Mouse (Mus musculus) stomach, embryonic 14.5 days (tissue): ENCODE measurements around the gene Morn3. TPM values are rescaled to one million over a fixed set of nuclear protein-coding genes. Genes with fewer than 3 reads are reported as not detected.
A peak's percentile ranks its signal among the peaks of the same experiment; 100 is the strongest.

Experiments used
- ATAC-seq: fragments of 200-750 bp; cut with Nextera tagmentation; 2 replicates; pipeline ENCODE4 v1.8.0; 2017; ENCODE audit warnings: low read depth, moderate TSS enrichment; ENCODE audit not compliant: insufficient number of reproducible peaks, insufficient read depth, low FRiP score
- H3K27ac ChIP-seq: fragments of 300-500 bp; sonication (generic); 2 replicates; pipeline ENCODE4 v1.5.1; 2014; ENCODE audit warnings: mild to moderate bottlenecking, low read length, moderate library complexity, mixed read lengths
- H3K27me3 ChIP-seq: fragments of 300-500 bp; sonication (generic); 2 replicates; pipeline ENCODE4 v1.6.1; 2014; ENCODE audit warnings: low read length, control low read depth, mixed read lengths; ENCODE audit not compliant: control insufficient read depth, insufficient read depth
- H3K36me3 ChIP-seq: fragments of 300-500 bp; sonication (generic); 2 replicates; pipeline ENCODE4 v1.6.1; 2014; ENCODE audit warnings: mild to moderate bottlenecking, control low read depth, low read length, moderate library complexity, mixed read lengths; ENCODE audit not compliant: control insufficient read depth, insufficient read depth
- H3K4me1 ChIP-seq: fragments of 300-500 bp; sonication (generic); 2 replicates; pipeline ENCODE4 v1.6.1; 2014; ENCODE audit warnings: low read length, control low read depth, mixed read lengths; ENCODE audit not compliant: control insufficient read depth, insufficient read depth
- H3K4me2 ChIP-seq: fragments of 300-500 bp; sonication (generic); replicated peaks from 2 replicates; pipeline ENCODE4 v1.6.1; 2014; ENCODE audit warnings: low read depth, low read length, control low read depth
- H3K4me3 ChIP-seq: fragments of 300-500 bp; sonication (generic); 2 replicates; pipeline ENCODE4 v1.5.1; 2014; ENCODE audit warnings: low read depth, low read length, control low read depth
- H3K9ac ChIP-seq: fragments of 300-500 bp; sonication (generic); replicated peaks from 2 replicates; pipeline ENCODE4 v1.6.1; 2014; ENCODE audit warnings: low read depth, mild to moderate bottlenecking, control low read depth, low read length, moderate library complexity, mixed read lengths
- H3K9me3 ChIP-seq: fragments of 300-500 bp; sonication (generic); 2 replicates; pipeline ENCODE4 v1.6.1; 2016; ENCODE audit warnings: low read depth, low read length, control low read depth; ENCODE audit not compliant: control insufficient read depth
- WGBS: fragments of 180-500 bp; shearing (Covaris S2); extraction: QIAGEN DNeasy Blood & Tissue Kit; methylation state at CpG from one replicate; pipeline ENCODE4 v1.1.7; 2014; 5-methylcytosine and 5-hydroxymethylcytosine counted together
- polyA plus RNA-seq: library from polyadenylated mRNA; unstranded; fragments of >200 nt; fragmentation: Nextera tagmentation; extraction: Ambion mirVana; gene quantifications from 2 replicates; pipeline ENCODE4 v1.2.1, GENCODE M21; 2014

Gene Morn3
- polyA plus RNA-seq, 1 experiment from 2014 or later = not detected

DNA sequence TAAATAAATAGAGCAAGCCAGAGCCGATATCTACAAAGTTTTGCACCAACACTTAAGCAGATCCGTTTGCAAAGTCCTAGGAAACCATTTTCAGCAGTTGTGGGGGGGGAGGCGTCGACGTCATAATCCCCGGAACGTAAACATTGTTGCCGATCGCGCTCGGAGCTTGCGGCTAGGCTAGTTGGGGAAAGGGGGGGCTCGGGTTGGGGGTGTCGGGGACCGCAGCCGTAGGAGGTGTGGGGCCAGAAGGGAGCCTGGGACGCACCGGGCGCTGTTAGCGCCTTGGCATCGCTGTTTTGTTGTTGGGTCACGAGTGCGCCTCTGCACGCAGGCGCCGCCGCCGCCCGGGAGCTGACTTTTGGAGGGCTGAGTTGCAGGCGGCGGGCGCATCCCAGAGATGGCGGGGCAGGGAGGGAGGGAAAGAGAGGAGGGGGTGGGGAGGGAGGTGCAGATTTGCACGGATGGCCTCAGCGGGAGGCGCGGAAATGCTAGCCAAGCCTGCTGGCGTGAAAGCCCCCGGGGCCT lies 57.8 kb downstream of the Morn3 start:
- under 1% methylated on average over 39 of the region's 39 CpGs for WGBS
- peaks cover 24% of the 10 kb centered on the region; the same call in 1 of the 2 replicates for H3K4me1 ChIP-seq
- peak overlapping the region; percentile 39; the same call in 1 of the 2 replicates for H3K27ac ChIP-seq
- H3K27me3 ChIP-seq = no peaks in the 10 kb centered on the region
- H3K4me3 ChIP-seq = peak overlapping the region; percentile 52
- H3K9me3 ChIP-seq = no peaks in the 10 kb centered on the region
- no peaks in the 10 kb centered on the region for H3K36me3 ChIP-seq
- no peak; the same call in 1 of the 2 replicates for ATAC-seq
- H3K9ac ChIP-seq = peak overlapping the region; percentile 49
- peak overlapping the region; percentile 98 for H3K4me2 ChIP-seq

GRCm38 (mm10) chr5:122988021-122988751 lies 58.6 kb downstream of the Morn3 start:
- H3K36me3 ChIP-seq = no peaks in the 10 kb centered on the region
- peaks cover 24% of the 10 kb centered on the region; the same call in 1 of the 2 replicates for H3K4me1 ChIP-seq
- H3K4me3 ChIP-seq = peak overlapping the region; percentile 52
- H3K27me3 ChIP-seq = no peaks in the 10 kb centered on the region
- no peak for ATAC-seq
- peak overlapping the region; percentile 71; the same call in 1 of the 2 replicates for H3K27ac ChIP-seq
- no peaks in the 10 kb centered on the region for H3K9me3 ChIP-seq
- WGBS = under 1% methylated on average over 41 of the region's 41 CpGs
- H3K4me2 ChIP-seq = peak overlapping the region; percentile 98
- peak overlapping the region; percentile 54 for H3K9ac ChIP-seq

DNA sequence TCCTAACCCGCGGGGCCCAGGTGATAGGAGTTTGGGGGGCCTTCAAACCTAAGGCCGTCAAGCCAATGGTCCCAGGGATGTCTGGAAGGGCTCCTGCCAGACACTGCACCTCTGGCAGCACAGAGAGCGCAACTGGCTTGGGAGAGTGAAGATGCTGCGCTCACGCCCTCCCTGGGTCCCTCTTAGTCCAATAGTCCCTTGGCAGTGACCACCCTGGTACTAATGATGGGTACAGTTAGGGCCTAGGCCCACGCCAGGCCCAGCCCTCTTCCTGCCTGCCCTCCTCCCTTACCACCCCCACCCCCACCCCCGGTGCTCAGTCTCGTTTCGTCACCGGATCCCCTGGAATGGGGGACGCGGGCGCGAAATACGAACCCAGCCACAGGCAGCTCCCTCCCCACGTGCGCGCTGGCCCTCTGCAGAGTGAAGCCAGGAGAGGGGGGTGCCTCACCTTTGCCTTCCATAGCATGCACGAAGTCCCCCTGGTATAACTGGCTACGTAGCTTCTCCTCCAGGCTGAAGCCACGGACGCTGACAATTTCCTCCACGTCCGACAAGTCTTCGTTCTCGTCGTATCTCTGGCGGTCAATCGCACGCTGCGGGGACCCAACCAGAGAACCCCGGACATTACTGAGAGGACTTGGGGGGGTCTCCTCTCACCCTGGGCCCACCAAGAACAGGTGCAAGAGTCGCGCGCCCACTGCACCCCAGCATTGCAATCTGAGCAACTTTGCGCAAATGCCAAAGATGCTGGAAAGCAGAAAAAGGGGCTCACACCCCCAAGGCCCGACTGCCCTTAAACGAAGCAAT lies 59.4 kb downstream of the Morn3 start:
- H3K4me3 ChIP-seq = peak overlapping the region; percentile 52
- H3K27ac ChIP-seq = 0 out of 2 replicates have a peak overlapping the region, but pooled peaks have one; percentile 71
- H3K4me1 ChIP-seq = peaks cover 24% of the 10 kb centered on the region; the same call in 1 of the 2 replicates
- H3K9ac ChIP-seq = peak overlapping the region; percentile 54
- WGBS = 4% methylated on average over 39 of the region's 39 CpGs
- no peaks in the 10 kb centered on the region for H3K36me3 ChIP-seq
- ATAC-seq = no peak; the same call in 1 of the 2 replicates
- no peaks in the 10 kb centered on the region for H3K9me3 ChIP-seq
- H3K4me2 ChIP-seq = peak overlapping the region; percentile 98
- no peaks in the 10 kb centered on the region for H3K27me3 ChIP-seq

DNA sequence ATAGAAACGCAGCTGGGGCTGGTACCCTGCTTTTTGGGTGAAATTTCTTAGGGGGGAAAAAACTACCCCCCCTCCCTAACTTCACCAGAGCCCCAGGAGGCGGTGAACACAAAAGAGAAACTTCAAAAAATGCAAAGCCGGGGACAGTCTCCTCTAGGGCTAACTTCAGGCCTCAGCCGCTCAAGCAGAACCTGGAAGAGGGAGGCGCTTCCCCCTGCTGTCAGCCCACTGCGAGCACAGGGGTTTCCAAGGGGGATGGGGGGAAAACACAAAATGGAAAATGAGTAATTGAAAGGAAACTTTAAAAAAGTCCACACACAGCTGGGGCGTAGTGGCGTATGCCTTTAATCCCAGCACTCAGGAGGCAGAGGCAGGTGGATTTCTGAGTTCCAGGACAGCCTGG lies 60.7 kb downstream of the Morn3 start:
- Histone ChIP-seq H3K4me2 (no peak overlapping the region), H3K4me3 (no peak overlapping the region), H3K9me3 (no peaks in the 10 kb centered on the region), H3K27ac (no peak overlapping the region), H3K4me1 (peaks cover 24% of the 10 kb centered on the region; the same call in 1 of the 2 replicates), H3K9ac (no peak overlapping the region), H3K27me3 (no peaks in the 10 kb centered on the region), H3K36me3 (no peaks in the 10 kb centered on the region)
- ATAC-seq = no peak
- WGBS = 51% methylated on average over 8 of the region's 8 CpGs

Other genes with a start within 250 kb of the Morn3 start
- gene Anapc5, start 225.7 kb downstream of the Morn3 start, polyA plus RNA-seq = 478 and 484 TPM in 2 replicates
- gene Rnf34, start 197.0 kb downstream of the Morn3 start, polyA plus RNA-seq = 35.8 and 44.6 TPM in 2 replicates
- 34.5 and 37.9 TPM in 2 replicates for gene Kdm2b, start 57.2 kb downstream of the Morn3 start, polyA plus RNA-seq
- gene Orai1, start 31.9 kb downstream of the Morn3 start, polyA plus RNA-seq = 17.8 and 20.5 TPM in 2 replicates
- 9.0 and 9.3 TPM in 2 replicates for gene Tmem120b, start 21.4 kb upstream of the Morn3 start, polyA plus RNA-seq
- 2.0 and 2.3 TPM in 2 replicates for gene Rhof, start 85.7 kb upstream of the Morn3 start, polyA plus RNA-seq
- gene Setd1b, start 95.2 kb upstream of the Morn3 start, polyA plus RNA-seq = 12.9 and 14.3 TPM in 2 replicates
- gene Psmd9, start 122.4 kb upstream of the Morn3 start, polyA plus RNA-seq = 72.8 and 82.3 TPM in 2 replicates
- 0.36 TPM in 1 of 2 replicates, not detected in the other for gene Hpd, start 135.7 kb upstream of the Morn3 start, polyA plus RNA-seq
- 1.3 and 1.7 TPM in 2 replicates for gene Wdr66, start 205.1 kb upstream of the Morn3 start, polyA plus RNA-seq